Mouse (Mus musculus) kidney, postnatal 4 days (tissue): ENCODE data around the gene Fscn1.

Experiments
- DNase-seq, 2 experiments: peaks; one replicate each; pipeline ENCODE4 v3.0.0; 2021; ENCODE audit warnings: mixed read lengths in 2 of 2

Gene Fscn1

DNA sequence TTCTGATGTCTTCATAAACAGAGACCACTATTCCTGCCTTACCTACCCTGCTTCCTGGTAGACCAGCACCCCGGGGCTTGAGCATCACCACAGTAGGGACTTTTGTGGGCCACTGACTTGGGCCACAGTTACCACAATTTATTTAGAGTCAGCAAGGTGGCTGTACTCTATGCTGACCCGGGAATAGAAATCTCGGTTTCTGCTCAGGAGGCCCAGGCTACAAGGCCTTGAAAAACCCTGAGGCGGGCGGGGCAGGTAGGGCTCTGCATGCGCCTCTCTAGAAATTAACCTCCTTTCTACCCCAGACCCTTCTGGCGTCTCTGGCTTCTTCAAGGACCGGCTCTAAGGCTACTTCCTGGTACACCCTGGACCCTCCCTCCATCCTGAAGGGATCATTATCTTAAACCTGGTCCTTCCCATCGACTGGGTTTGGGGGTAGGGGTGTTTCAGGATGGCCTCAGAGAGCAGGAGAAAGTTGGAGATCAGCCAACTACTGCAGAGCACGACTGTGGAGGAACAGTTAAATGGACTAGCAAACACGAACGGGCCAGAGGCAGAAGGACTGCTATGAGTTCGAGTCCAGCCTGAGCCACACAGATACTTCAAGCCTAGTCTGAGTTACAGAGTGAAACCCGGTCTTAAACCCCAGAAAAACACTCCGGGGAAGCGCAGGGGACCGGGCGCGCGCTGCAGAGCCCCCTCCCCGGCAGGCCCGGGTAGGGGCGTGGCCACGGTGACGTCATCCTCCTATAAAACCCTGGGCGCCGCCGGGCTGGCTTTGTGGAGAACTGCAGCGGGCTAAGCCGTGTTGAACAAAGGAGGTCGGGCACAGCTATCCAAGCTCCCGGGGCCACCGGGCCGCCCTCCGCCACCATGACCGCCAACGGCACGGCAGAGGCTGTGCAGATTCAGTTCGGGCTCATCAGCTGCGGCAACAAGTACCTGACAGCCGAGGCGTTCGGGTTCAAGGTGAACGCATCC, at the start of gene Fscn1:
TSS of gene Fscn1 (plus strand) at position 768 of the 981 bp plus-strand sequence.
- peak; percentile 95 for DNase-seq

GRCm38 (mm10) chr5:142911629-142912028, 48.5 kb upstream of the Fscn1 start:
- no peak for DNase-seq

DNA sequence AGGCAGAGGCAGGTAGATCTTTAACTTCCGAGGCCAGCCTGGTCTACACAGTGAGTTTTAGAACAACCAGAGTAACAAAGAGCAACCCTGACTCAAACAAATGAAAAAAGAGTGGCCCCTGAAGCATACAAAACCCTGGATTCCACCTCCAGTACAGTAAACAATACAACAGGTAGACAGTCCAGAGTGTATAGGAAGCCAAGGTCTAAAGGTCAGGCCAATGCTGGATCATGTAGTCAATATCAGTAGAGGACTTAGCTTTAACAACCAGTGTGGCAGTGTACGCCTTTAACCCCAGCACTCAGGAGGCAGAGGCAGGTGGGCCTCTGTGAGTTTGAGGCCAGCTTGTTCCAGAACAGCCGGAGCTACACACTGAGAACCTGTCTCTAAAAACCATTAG, 47.8 kb upstream of the Fscn1 start:
- DNase-seq = no peak

- DNase-seq = no peak
These were observed 47.4 kb upstream of the Fscn1 start for GRCm38 (mm10) chr5:142912739-142913138.

- DNase-seq = no peak
These were observed 44.9 kb upstream of the Fscn1 start for GRCm38 (mm10) chr5:142915231-142915630.

DNA sequence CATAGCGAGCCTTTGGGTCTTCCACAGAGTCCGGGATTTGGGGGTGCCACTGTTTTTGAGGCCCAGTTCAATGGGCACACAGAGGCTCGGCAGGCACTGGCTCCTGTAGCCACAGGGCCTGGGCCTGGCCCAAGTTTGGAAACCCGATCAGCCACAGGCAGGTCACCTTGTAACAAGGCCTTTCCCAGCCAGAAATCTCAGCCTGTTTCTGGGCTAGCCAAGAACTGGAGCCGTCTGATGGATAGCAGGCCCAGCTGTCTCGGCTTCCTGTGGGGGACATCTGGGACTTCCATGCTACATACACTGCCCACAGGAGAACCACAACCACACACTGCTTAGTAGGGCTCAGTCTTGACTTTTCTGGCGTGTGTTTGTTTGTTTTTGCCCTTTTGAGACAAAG, 43.5 kb upstream of the Fscn1 start:
- DNase-seq = no peak

DNA sequence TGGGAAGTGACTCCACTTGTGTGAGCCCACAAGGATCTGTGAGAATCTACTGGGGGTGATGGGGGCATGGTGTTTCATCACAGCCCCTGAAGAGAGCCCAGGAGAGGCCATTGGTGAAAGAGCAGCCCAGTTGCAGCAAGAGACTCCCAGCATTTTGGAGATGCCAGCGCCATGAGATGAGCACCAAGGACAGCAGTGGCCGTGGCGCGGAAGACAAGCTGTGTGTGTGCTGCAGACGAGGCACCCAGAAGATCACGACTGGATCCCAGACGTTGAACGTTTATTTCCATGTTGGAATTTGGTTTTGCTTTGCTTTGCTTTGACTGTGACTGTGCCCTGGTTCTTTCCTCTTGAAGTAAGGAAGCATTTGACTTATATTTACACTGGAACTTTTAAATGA, 42.7 kb upstream of the Fscn1 start:
- no peak for DNase-seq

DNA sequence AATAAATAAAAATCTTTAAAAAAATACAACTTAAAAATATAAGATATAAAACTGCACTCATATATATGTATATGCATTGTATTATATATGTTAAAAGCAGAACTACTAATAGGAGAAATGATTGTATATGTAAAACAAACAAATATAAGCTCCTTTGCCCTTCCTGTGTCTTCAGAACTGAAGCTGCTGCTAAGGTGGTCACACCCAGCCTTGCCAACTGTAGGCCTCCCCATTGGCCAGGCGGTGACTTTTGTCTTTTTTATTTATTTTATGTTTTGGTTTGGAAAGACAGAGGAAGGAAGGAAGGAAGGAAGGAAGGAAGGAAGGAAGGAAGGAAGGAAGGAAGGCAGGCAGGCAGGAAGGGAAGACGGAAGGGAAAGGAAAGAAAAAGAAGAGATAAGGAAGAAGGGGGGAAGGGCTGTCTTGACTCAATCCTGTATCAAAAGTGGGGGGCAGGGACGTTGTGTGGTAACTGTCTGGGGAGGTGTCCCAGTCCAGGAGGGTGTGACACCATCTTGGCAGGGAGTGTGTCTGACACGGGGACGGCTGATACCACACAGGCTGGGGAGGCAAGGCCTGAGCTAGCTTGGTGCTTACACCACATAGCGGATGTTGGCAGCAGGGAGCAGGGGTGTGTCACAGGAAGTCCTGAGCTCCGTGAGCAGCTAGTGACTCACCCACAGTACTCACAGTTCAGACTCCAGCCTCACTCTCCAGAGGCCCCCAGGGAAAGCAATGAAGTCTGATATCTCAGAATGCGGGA, 39.7 kb upstream of the Fscn1 start:
- peak; percentile 53 to 75 for DNase-seq

- no peak for DNase-seq
These were observed 39.1 kb upstream of the Fscn1 start for GRCm38 (mm10) chr5:142921074-142921459.

GRCm38 (mm10) chr5:142922251-142922650, 37.9 kb upstream of the Fscn1 start:
- DNase-seq = no peak

DNA sequence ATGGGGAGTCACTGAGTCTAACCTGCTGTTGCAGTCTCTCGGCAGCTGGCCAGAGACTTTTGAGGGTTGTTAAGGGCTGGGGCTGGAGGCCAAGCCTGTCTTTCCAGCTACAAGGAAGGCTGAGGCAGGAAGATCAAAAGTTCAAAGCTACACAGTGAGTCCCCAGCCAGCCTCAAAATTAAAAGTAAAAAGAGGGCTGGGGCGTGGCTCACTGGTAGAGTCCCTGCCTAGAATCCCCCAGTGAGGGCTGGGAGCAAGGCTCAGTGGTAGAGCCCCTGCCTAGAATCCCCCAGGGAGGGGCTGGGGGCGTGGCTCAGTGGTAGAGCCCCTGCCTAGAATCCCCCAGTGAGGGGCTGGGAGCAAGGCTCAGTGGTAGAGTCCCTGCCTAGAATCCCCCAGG, 36.4 kb upstream of the Fscn1 start:
- DNase-seq = no peak

DNA sequence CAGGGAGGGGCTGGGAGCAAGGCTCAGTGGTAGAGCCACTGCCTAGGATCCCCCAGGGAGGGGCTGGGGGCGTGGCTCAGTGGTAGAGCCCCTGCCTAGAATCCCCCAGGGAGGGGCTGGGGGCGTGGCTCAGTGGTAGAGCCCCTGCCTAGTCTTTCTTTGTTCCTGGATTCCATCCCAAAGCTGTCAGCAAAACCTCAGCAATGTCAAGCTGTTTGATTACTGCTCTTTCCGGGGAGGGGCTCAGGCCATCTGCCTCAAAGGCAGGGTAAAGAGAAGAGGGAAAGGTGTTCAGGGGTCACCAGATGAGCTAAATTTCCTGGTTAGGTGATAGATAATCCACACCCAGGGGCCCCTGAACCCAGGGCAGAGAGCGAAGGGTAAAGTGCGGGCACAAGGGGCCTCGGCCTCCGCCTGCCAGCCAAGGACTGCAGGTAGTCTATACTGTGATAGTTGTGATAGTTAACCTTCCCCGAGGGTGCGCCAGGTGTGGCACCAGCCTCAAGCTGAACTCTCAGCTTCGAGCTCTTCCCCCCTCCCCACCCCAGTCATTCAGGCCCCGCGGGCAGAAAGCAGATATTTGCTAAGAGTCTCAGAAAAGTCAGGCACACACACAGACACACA, 35.7 kb upstream of the Fscn1 start:
- no peak for DNase-seq

- peak; percentile 78 to 84 for DNase-seq
These were observed 33.8 kb upstream of the Fscn1 start for GRCm38 (mm10) chr5:142926204-142926939.

DNA sequence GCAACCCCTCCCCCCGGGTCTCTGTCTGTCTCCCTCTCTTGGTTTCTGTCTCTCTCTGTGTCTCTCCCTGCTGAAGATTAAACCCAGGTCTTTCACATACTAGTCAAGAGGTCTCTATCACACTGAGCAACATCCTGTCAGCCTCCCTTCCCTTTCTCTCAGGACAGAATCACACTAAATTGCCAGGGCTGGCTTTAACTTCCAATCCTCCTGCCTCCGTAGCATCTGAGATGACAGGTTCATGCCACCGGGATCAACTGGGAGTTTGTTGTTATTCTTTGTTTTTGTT, 33.3 kb upstream of the Fscn1 start:
- DNase-seq = no peak

DNA sequence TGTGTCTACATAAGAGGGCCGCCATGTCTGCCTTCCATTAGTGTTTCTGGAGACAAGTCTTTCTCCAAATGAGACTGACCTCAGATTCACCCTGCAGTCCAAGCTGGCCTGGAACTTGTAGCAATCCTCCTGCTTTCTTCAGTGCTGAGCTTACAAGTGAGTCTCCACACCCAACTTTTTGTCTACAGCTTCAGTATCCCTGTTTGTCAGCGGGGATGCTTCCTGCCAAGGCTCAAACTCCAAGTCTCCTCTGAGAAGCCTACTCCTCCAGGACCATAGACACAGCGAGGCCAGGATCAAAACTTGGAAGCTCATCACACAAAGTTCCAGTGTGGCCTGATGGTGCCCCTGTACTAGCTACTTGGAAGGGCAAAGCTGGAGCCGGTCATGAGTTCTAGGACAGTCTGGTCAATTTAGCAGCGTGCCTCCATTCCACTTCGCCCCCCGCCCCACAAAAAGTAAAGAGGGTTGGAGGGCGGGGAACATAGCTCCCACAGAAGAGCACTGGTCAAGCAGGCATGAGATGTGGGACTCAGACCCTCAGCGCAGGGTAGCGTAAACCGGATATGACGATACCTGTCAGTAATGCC, 32.7 kb upstream of the Fscn1 start:
- no peak for DNase-seq

DNA sequence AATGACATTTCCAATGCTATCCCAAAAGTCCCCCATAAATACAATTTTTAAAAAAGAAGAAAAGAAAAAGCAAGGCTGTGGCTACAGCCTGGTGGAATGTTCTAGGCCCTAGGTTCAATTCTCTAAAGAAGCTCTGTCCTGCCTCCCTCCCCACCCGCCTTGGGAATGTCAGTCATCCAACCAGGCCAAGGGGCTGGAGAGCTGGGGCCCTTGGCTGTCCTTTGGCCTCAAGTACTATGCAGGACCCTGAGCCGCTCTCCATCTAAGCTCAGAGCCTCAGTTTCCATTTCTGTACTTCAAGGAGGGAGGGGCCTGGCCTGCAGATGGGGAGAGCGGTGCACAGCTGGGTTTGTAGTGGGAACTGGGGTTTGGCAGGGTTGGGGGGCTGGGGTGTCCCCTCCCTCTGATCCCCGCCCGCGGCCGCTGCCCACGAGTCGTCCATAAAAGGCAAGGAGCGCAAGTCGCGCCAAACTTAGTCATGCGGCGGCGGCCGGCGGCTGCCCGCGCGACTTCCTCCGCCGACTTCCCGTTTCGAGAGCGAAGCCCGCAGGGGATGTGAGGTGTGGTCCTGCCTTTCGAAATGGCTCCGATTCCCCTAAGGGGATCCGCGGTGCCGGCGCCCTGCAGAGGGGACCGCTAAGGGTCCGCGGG, 31.3 kb upstream of the Fscn1 start:
- DNase-seq = peak; percentile 80 to 89

- DNase-seq = no peak
These were observed 30.8 kb upstream of the Fscn1 start for GRCm38 (mm10) chr5:142929400-142929752.

DNA sequence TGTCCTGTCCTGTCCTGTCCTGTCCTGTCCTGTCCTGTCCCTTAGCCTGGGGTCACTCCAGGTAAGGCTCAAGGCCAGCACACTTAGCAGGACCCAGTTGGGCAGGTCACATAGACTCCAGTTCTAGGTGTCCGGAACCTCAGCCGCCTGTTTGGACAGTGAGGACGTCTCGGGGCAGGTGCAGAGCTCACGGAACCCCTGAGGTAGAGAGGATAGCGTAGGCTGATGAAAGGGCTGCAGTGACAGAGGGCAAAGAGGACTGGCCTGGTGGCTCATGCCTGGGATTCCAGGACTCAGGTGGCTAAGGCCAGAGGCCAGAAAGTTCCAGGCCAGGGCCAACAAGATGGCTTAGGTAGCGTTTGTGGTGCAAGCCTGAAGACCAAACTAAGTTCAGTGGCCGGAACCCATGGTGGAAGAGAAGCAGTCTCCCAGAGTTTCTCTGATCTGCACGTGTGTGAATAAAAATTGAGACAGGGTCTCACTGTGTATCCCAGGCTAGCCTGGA, 28.9 kb upstream of the Fscn1 start:
- DNase-seq = no peak

DNA sequence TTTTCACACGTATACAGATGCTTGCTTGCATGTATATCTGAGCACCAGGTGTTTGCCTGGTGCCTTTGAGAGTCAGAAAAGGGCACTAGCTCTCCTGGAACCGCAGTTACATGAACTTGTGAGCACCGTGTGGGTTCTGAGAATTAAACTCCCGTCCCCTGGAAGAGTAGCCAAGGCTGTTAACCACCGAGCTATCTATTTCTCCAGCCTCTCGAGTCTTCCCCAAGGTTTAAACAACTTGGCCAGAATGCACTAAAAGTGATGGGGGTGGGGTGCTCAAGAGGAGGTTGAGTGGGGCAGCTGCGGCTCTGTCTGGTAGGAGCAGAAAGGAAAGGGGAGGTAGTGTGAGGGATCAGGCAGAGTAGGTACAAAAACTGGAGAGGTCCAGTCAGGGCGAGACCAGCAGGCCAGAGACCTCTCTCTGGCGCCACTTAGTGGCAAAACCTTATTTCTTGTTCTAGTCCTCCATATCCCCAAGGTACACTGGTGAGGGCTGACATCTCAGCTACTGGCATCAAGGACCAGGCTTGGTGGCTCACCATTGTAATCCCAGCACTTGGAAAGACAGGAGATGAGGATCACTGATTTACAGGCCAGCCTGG, 28.0 kb upstream of the Fscn1 start:
- DNase-seq = peak; percentile 66 to 81

DNA sequence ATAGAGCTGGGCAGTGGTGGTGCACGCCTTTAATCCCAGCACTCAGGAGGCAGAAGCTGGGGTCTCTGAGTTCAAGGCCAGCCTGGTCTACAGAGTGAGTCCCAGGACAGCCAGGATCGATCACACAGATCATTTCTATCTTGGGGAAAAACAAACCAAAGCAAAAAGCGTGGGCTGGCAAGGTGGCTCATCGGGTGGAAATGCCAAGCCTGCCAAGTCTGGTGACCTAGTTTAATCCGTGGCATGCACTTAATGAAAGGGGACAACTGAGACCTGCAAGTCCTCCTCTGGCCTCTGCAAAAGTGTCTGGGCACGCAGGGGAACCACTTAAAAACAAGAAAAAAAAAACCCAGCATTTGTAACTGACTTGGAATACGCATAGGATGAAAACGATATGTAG, 27.4 kb upstream of the Fscn1 start:
- DNase-seq = no peak

DNA sequence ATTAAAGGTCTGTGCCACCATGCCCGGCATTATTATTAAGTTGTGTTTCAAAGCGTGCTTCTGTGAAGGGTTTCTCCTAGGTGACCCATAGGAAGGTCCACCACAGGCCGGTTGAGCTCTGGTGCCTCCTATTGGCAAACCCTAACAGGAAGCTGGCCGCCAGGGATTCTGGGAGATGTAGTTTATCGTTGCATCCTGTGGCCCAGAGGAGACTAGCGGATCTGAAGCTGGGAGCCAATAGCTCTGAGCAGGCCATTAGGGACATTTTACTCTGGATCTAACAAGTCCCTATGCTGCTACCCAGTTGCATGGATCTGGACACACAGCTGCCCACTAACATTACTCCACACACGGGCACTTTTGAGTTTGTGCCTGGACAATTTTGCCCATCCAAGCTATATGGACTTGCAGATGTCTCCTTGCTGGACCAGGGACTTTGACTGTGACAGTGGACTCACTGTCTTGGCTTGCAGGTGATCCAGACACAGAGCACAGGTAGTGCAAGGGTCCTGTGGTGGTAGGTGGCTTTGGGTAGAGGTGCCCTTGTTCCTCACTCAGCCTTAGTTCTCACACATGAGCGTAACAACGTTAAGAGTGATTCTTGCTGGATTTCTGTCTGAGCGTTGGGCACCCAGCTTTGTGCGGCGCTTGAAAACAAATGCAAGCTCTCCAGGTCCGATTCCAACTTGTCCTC, 24.4 kb upstream of the Fscn1 start:
- peak; percentile 78 to 85 for DNase-seq
